Mouse (Mus musculus): ENCODE measurements around the gene Ncln. TPM values are rescaled to one million over a fixed set of nuclear protein-coding genes. Genes with fewer than 3 reads are reported as not detected.

Gene Ncln
- polyA plus RNA-seq, 1 experiment from 2014 or later, result 36.8 TPM

DNA sequence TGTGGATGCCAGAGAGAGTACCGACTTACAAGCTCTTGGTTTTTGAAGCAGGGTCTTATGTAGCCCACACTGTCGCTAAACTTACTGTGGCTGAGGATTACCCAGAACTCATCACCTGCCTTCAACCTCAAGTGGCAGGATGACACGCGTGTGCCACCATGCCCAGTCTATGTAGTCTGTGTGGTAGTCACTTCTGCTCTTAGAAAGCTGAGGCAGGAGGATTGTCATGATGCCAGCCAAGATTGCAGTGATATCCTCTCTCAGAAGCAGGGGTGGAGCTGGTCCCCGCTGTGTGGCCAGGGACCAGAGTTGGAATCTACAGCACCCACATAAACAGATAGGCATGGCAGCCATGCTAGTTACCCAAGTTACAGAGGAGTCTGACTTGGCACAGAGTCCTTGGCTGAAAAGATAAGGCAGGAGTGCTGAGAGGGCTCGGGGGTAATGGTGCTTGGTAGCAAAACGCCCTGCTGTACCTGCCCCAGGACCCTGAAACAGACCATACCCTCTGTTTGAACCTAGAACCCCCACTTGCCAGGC, 10.6 kb downstream of the Ncln start:
- 76% methylated on average over 7 of the region's 7 CpGs for WGBS
- Histone ChIP-seq H3K4me1 (ENCODE audit: control insufficient read depth, insufficient read depth, low read length) (peaks cover 14% of the 10 kb centered on the region; the same call in 1 of the 2 replicates), H3K27ac (ENCODE audit: low read depth, low read length) (no peak overlapping the region), H3K4me2 (ENCODE audit: low read length) (no peak overlapping the region), H3K36me3 (ENCODE audit: control insufficient read depth, insufficient read depth, low read length) (peaks cover 45% of the 10 kb centered on the region), H3K4me3 (ENCODE audit: low read depth, low read length) (no peak overlapping the region), H3K27me3 (replicated peaks; ENCODE audit: control insufficient read depth, insufficient read depth, low read length) (no peaks in the 10 kb centered on the region), H3K9ac (ENCODE audit: low read length) (no peak overlapping the region), H3K9me3 (replicated peaks; ENCODE audit: control insufficient read depth, low read length) (no peaks in the 10 kb centered on the region)
- DNase-seq (ENCODE audit: low spot score) (no peak), ATAC-seq (no peak)

DNA sequence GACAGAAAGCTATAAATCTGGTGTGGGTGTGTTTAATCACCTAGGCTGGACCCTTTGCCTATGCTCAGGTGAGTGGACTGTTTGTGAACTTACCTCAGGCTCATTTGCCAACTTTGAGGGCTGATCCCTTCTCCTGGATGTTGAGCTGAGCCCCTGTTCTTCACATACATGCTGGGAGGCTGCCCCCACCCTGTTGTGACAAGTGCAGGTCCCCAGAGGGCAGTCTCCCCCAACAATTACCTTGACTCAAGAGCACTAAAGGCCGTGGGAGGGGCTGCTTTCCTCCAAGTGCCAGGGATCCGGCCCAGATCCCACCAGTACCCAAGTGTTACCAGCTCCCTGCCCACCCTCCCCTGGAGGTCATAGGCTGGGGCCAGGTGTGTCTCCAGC, 11.1 kb downstream of the Ncln start:
- Histone ChIP-seq H3K4me1 (ENCODE audit: control insufficient read depth, insufficient read depth, low read length) (peaks cover 19% of the 10 kb centered on the region), H3K4me2 (ENCODE audit: low read length) (no peak overlapping the region), H3K27ac (ENCODE audit: low read depth, low read length) (no peak overlapping the region), H3K9ac (ENCODE audit: low read length) (no peak overlapping the region), H3K36me3 (ENCODE audit: control insufficient read depth, insufficient read depth, low read length) (peaks cover 40% of the 10 kb centered on the region), H3K4me3 (ENCODE audit: low read depth, low read length) (no peak overlapping the region), H3K9me3 (replicated peaks; ENCODE audit: control insufficient read depth, low read length) (no peaks in the 10 kb centered on the region), H3K27me3 (replicated peaks; ENCODE audit: control insufficient read depth, insufficient read depth, low read length) (no peaks in the 10 kb centered on the region)
- 29% methylated on average over 2 of the region's 2 CpGs for WGBS
- no peak for DNase-seq (ENCODE audit: low spot score)
- no peak for ATAC-seq

DNA sequence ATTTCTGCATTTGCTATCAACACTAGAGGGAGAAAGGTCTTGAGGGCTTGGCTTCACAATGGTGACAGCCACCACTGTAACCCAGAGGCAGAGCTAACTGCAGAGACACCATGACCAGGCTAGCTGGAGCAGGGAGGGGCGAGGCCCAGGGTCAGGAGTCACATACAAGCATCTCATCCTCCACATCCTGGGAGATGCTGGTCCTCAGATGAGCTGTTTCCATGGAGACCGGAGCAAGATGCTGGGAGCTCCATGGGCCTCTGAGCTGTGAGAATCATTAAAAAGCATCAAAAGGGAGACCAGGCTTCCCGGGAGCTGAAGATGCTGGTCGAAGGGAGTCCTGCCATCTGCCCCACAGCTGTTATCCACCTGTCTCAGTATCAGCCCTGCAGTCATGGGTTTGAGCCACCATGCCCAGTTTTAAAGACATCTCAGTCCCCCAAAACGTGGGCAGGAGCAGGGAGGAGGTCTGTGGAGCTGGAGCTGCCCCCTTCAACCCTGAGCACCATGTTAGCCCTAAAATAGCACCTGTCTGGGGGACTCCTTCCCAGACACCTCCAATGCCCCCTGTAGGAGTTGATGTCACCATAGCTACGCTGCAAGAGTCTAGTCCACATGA, 11.6 kb downstream of the Ncln start:
- Histone ChIP-seq H3K9ac (ENCODE audit: low read length) (peak overlapping the region; percentile 8; the same call in 1 of the 2 replicates), H3K27me3 (replicated peaks; ENCODE audit: control insufficient read depth, insufficient read depth, low read length) (no peaks in the 10 kb centered on the region), H3K27ac (ENCODE audit: low read depth, low read length) (peak overlapping the region; percentile 48; the same call in 1 of the 2 replicates), H3K4me2 (ENCODE audit: low read length) (no peak overlapping the region), H3K4me1 (ENCODE audit: control insufficient read depth, insufficient read depth, low read length) (peaks cover 22% of the 10 kb centered on the region), H3K9me3 (replicated peaks; ENCODE audit: control insufficient read depth, low read length) (no peaks in the 10 kb centered on the region), H3K4me3 (ENCODE audit: low read depth, low read length) (no peak overlapping the region), H3K36me3 (ENCODE audit: control insufficient read depth, insufficient read depth, low read length) (peaks cover 35% of the 10 kb centered on the region)
- no peak for ATAC-seq
- WGBS, result 60% methylated on average over 6 of the region's 6 CpGs
- DNase-seq (ENCODE audit: low spot score), result peak; percentile 54

DNA sequence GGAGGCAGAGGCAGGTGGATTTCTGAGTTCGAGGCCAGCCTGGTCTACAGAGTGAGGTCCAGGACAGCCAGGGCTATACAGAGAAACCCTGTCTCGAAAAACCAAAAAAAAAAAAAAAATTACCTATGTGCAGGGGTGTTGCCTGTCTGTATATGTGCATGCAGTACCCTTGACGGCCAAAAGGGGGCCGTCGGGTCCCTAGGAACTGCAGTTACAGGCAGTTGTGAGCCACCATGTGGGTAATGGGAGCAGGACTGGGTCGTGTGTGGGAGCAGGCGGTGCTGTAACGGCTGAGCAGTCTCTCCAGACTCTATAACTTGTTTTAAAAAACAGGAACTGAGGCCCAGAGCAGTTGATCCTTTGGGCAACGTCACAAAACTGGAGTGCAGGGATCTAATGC, 12.2 kb downstream of the Ncln start:
- DNase-seq (ENCODE audit: low spot score), result peak; percentile 66
- Histone ChIP-seq H3K27ac (ENCODE audit: low read depth, low read length) (peak overlapping the region; percentile 48; the same call in 1 of the 2 replicates), H3K4me1 (ENCODE audit: control insufficient read depth, insufficient read depth, low read length) (peaks cover 22% of the 10 kb centered on the region), H3K9me3 (replicated peaks; ENCODE audit: control insufficient read depth, low read length) (no peaks in the 10 kb centered on the region), H3K4me3 (ENCODE audit: low read depth, low read length) (no peak overlapping the region), H3K9ac (ENCODE audit: low read length) (peak overlapping the region; percentile 8; the same call in 1 of the 2 replicates), H3K27me3 (replicated peaks; ENCODE audit: control insufficient read depth, insufficient read depth, low read length) (no peaks in the 10 kb centered on the region), H3K36me3 (ENCODE audit: control insufficient read depth, insufficient read depth, low read length) (peaks cover 30% of the 10 kb centered on the region), H3K4me2 (ENCODE audit: low read length) (no peak overlapping the region)
- 16% methylated on average over 9 of the region's 9 CpGs for WGBS
- ATAC-seq, result no peak

DNA sequence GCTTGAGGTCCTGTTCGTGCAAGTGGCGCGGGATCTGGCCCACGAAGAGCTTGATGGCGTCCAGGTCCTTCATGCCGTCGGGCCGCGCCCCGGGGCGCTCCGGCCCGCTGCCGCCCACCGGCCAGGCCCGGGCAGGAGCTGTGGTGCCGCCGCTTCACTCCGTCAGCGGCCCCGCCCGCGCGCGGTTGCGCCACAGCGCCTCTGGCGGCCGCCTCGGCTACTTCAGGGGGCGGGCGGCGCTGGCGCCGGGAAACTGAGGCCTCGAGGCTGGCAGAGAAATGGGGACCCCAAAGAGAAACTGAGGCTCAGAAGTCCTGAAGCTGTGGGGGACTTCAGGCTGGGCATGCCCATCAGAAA, 13.7 kb downstream of the Ncln start, which contains the start of gene Celf5:
Gene Celf5, minus strand, starts transcription at position 177 of the 357 bp plus-strand sequence.
- peak within 1 kb of the TSS; percentile 60 for H3K4me2 ChIP-seq (ENCODE audit: low read length)
- peak; percentile 67 for DNase-seq (ENCODE audit: low spot score)
- no peaks in the 10 kb centered on the region for H3K27me3 ChIP-seq (replicated peaks; ENCODE audit: control insufficient read depth, insufficient read depth, low read length)
- peaks cover 23% of the 10 kb centered on the region for H3K4me1 ChIP-seq (ENCODE audit: control insufficient read depth, insufficient read depth, low read length)
- WGBS, result 0% methylated on average over 24 of the region's 36 CpGs
- no peaks in the 10 kb centered on the region for H3K9me3 ChIP-seq (replicated peaks; ENCODE audit: control insufficient read depth, low read length)
- H3K27ac ChIP-seq (ENCODE audit: low read depth, low read length), result peak within 1 kb of the TSS; percentile 70
- peak; percentile 81 for ATAC-seq
- H3K9ac ChIP-seq (ENCODE audit: low read length), result peak within 1 kb of the TSS; percentile 85
- H3K36me3 ChIP-seq (ENCODE audit: control insufficient read depth, insufficient read depth, low read length), result peaks cover 15% of the 10 kb centered on the region
- peak within 1 kb of the TSS; percentile 72 for H3K4me3 ChIP-seq (ENCODE audit: low read depth, low read length)

DNA sequence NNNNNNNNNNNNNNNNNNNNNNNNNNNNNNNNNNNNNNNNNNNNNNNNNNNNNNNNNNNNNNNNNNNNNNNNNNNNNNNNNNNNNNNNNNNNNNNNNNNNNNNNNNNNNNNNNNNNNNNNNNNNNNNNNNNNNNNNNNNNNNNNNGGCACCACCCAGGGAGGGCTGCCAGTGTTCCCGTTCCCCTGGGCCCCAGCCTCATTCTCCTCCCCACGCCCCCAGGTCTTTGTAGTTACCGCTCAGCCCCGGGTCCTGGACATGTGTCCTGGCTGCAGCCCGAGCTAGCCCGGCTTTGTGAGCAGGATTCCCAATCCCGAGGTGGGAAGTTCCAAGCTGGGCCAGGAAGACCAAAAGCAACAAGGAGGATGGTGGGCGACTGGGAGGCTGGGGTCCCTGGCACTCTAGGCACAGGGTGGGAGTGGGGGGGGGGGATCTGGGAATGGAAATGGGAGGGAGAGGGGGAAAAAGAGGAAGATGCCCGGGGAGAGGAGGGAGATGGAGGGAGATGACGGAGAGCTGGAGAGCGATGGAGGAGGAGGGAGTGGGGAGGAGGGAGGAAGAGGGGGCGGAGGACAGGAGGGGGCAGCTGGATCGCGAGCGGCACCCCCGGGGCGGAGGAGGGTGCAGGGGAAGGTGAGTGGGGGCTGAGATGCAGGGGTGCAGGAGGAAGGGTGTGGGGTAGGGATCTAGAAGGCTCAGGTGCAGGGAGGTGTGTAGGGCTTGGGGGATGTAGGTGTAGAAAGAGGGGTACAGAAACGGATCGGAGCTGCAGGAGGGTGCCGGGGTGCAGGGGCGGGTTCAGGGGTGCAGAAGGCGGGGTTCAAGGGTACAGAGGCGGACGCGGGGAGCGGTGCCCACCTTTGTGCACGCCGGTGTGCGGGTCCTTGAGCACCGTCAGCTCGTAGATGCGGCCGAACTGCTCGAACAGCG, 14.3 kb downstream of the Ncln start:
- peak overlapping the region; percentile 70 for H3K27ac ChIP-seq (ENCODE audit: low read depth, low read length)
- H3K9me3 ChIP-seq (replicated peaks; ENCODE audit: control insufficient read depth, low read length), result no peaks in the 10 kb centered on the region
- DNase-seq (ENCODE audit: low spot score), result peak; percentile 55
- H3K4me2 ChIP-seq (ENCODE audit: low read length), result peak overlapping the region; percentile 60
- H3K9ac ChIP-seq (ENCODE audit: low read length), result peak overlapping the region; percentile 85
- WGBS, result 3% methylated on average over 28 of the region's 35 CpGs
- peaks cover 9% of the 10 kb centered on the region for H3K36me3 ChIP-seq (ENCODE audit: control insufficient read depth, insufficient read depth, low read length)
- peak; percentile 45 for ATAC-seq
- peak overlapping the region; percentile 72 for H3K4me3 ChIP-seq (ENCODE audit: low read depth, low read length)
- peaks cover 24% of the 10 kb centered on the region for H3K4me1 ChIP-seq (ENCODE audit: control insufficient read depth, insufficient read depth, low read length)
- H3K27me3 ChIP-seq (replicated peaks; ENCODE audit: control insufficient read depth, insufficient read depth, low read length), result no peaks in the 10 kb centered on the region

DNA sequence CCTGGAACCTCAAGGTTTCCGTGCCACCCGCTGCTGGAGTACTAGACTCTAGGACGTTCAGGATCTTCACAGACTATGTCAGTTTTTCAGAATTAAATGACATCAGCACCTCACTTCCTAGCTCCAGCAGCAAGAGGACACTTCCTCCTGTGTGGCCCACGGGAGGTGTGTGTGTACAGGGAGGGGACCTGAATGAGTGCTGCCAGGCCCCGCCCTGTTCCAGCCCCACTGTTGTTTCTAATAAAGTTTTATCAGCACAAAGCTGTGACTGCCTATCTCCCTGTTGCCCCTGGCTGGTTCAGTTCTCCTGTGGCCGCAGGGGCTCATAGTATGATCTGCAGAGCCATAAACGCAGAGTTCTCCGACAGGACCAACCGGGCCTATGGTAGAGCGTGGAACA, 21.7 kb downstream of the Ncln start:
- DNase-seq (ENCODE audit: low spot score) (no peak), ATAC-seq (no peak)
- Histone ChIP-seq H3K4me2 (ENCODE audit: low read length) (no peak overlapping the region), H3K4me1 (ENCODE audit: control insufficient read depth, insufficient read depth, low read length) (peaks cover 27% of the 10 kb centered on the region), H3K27me3 (replicated peaks; ENCODE audit: control insufficient read depth, insufficient read depth, low read length) (no peaks in the 10 kb centered on the region), H3K9ac (ENCODE audit: low read length) (no peak overlapping the region), H3K4me3 (ENCODE audit: low read depth, low read length) (no peak overlapping the region), H3K27ac (ENCODE audit: low read depth, low read length) (0 out of 2 replicates have a peak overlapping the region, but pooled peaks have one; percentile 94), H3K9me3 (replicated peaks; ENCODE audit: control insufficient read depth, low read length) (no peaks in the 10 kb centered on the region), H3K36me3 (ENCODE audit: control insufficient read depth, insufficient read depth, low read length) (peaks cover 12% of the 10 kb centered on the region)
- WGBS, result 83% methylated on average over 10 of the region's 10 CpGs

DNA sequence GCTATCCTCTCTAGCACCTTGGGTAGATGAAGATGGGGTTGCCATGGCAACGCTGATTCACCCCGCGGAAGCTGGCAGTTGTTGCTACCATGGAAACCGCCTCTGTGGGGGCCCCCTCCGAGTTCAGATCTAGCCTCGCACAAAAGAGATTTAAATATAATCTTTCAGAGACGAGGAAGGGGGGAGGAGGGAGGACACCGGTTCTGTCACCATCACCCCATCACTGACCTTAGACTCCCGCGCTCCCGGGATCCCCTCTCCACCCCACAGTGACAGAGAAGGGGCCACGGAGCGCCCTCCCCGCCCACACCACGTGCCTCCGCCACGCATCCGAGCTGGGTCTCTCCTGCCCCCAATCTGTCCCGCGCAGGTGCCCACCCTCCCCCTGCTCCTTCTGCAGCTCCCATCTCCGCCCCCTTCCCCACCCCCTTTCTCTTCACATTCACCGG, 23.2 kb downstream of the Ncln start:
- 0% methylated on average over 20 of the region's 22 CpGs for WGBS
- DNase-seq (ENCODE audit: low spot score) (peak; percentile 98), ATAC-seq (peak; percentile 90)
- H3K36me3 ChIP-seq (ENCODE audit: control insufficient read depth, insufficient read depth, low read length), result peaks cover 22% of the 10 kb centered on the region
- H3K27ac ChIP-seq (ENCODE audit: low read depth, low read length), result peak overlapping the region; percentile 94
- peak overlapping the region; percentile 69 for H3K9ac ChIP-seq (ENCODE audit: low read length)
- H3K4me3 ChIP-seq (ENCODE audit: low read depth, low read length), result peak overlapping the region; percentile 40
- no peaks in the 10 kb centered on the region for H3K9me3 ChIP-seq (replicated peaks; ENCODE audit: control insufficient read depth, low read length)
- H3K4me1 ChIP-seq (ENCODE audit: control insufficient read depth, insufficient read depth, low read length), result peaks cover 27% of the 10 kb centered on the region
- H3K27me3 ChIP-seq (replicated peaks; ENCODE audit: control insufficient read depth, insufficient read depth, low read length), result no peaks in the 10 kb centered on the region
- H3K4me2 ChIP-seq (ENCODE audit: low read length), result peak overlapping the region; percentile 85
